Mouse (Mus musculus) forebrain, embryonic 14.5 days (tissue): ENCODE data around the gene Dnajb14. TPM values are rescaled to one million over a fixed set of nuclear protein-coding genes. Genes with fewer than 3 reads are reported as not detected.
"Not testable (repeated sequence)": the region's sequence is repeated elsewhere in the genome, so short reads cannot be mapped to it uniquely, and the experiment has no call there.

Source experiments
- ATAC-seq: fragments of 200-750 bp; cut with Nextera tagmentation; 2 replicates; pipeline ENCODE4 v1.8.0; 2017; ENCODE audit warnings: mild to moderate bottlenecking, moderate library complexity
- DNase-seq: peaks from one replicate; pipeline ENCODE4 v3.0.0-alpha.2; 2015; ENCODE audit warnings: low spot score
- H3K27ac ChIP-seq: fragments of 300-500 bp; sonication (generic); 2 replicates; pipeline ENCODE4 v1.5.1; 2014; ENCODE audit warnings: low read depth, mild to moderate bottlenecking, control low read depth, low read length, moderate library complexity
- H3K27me3 ChIP-seq: fragments of 300-500 bp; sonication (generic); replicated peaks from 2 replicates; pipeline ENCODE4 v1.6.1; 2014; ENCODE audit warnings: low read length, control low read depth, mixed read lengths; ENCODE audit not compliant: control insufficient read depth, insufficient read depth
- H3K36me3 ChIP-seq: fragments of 300-500 bp; sonication (generic); 2 replicates; pipeline ENCODE4 v1.6.1; 2014; ENCODE audit warnings: low read length, control low read depth; ENCODE audit not compliant: control insufficient read depth, insufficient read depth
- H3K4me1 ChIP-seq: fragments of 300-500 bp; sonication (generic); 2 replicates; pipeline ENCODE4 v1.6.1; 2014; ENCODE audit warnings: antibody characterized with exemption, low read length, control low read depth; ENCODE audit not compliant: control insufficient read depth, insufficient read depth
- H3K4me2 ChIP-seq: fragments of 300-500 bp; sonication (generic); 2 replicates; pipeline ENCODE4 v1.6.1; 2014; ENCODE audit warnings: mild to moderate bottlenecking, control low read depth, low read length
- H3K4me3 ChIP-seq: fragments of 300-500 bp; sonication (generic); 2 replicates; pipeline ENCODE4 v1.5.1; 2014; ENCODE audit warnings: low read depth, low read length, control low read depth
- H3K9ac ChIP-seq: fragments of 300-500 bp; sonication (generic); 2 replicates; pipeline ENCODE4 v1.6.1; 2014; ENCODE audit warnings: mild to moderate bottlenecking, low read length, control low read depth, moderate library complexity
- H3K9me3 ChIP-seq: fragments of 300-500 bp; sonication (generic); replicated peaks from 2 replicates; pipeline ENCODE4 v1.6.1; 2016; ENCODE audit warnings: low read length, control low read depth, mixed read lengths; ENCODE audit not compliant: control insufficient read depth
- WGBS: fragments of 180-500 bp; shearing (Covaris S2); extraction: QIAGEN DNeasy Blood & Tissue Kit; methylation state at CpG from one replicate; pipeline ENCODE4 v1.1.7; 2014; 5-methylcytosine and 5-hydroxymethylcytosine counted together
- polyA plus RNA-seq: library from polyadenylated mRNA; unstranded; fragments of >200 nt; fragmentation: Nextera tagmentation; extraction: Ambion mirVana; gene quantifications from 2 replicates; pipeline ENCODE4 v1.2.1, GENCODE M21; 2014

The Dnajb14 gene
- polyA plus RNA-seq, 1 experiment from 2014 or later = 6.3 TPM

GRCm38 (mm10) chr3:137838160-137838559, 29.3 kb upstream of the Dnajb14 start:
- Histone ChIP-seq H3K27ac (no peak overlapping the region), H3K9ac (no peak overlapping the region), H3K27me3 (no peaks in the 10 kb centered on the region), H3K4me1 (no peaks in the 10 kb centered on the region), H3K36me3 (no peaks in the 10 kb centered on the region), H3K9me3 (no peaks in the 10 kb centered on the region), H3K4me3 (no peak overlapping the region), H3K4me2 (no peak overlapping the region)
- no peak for DNase-seq
- ATAC-seq = no peak

GRCm38 (mm10) chr3:137842944-137843343, 24.5 kb upstream of the Dnajb14 start:
- WGBS = 85% methylated on average over 1 of the region's 1 CpGs
- no peaks in the 10 kb centered on the region for H3K4me1 ChIP-seq
- no peak overlapping the region for H3K27ac ChIP-seq
- no peaks in the 10 kb centered on the region for H3K27me3 ChIP-seq
- no peaks in the 10 kb centered on the region for H3K9me3 ChIP-seq
- ATAC-seq = no peak
- no peaks in the 10 kb centered on the region for H3K36me3 ChIP-seq
- DNase-seq = no peak
- no peak overlapping the region for H3K4me2 ChIP-seq
- no peak overlapping the region for H3K4me3 ChIP-seq
- no peak overlapping the region for H3K9ac ChIP-seq

GRCm38 (mm10) chr3:137844263-137844662, 23.2 kb upstream of the Dnajb14 start:
- WGBS = 89% methylated on average over 3 of the region's 3 CpGs
- no peak overlapping the region for H3K9ac ChIP-seq
- DNase-seq = no peak
- no peaks in the 10 kb centered on the region for H3K27me3 ChIP-seq
- no peaks in the 10 kb centered on the region for H3K36me3 ChIP-seq
- H3K9me3 ChIP-seq = no peaks in the 10 kb centered on the region
- H3K4me1 ChIP-seq = no peaks in the 10 kb centered on the region
- H3K27ac ChIP-seq = no peak overlapping the region
- no peak overlapping the region for H3K4me2 ChIP-seq
- no peak overlapping the region for H3K4me3 ChIP-seq
- no peak for ATAC-seq

- DNase-seq = no peak
- Histone ChIP-seq H3K4me2 (no peak overlapping the region), H3K27me3 (no peaks in the 10 kb centered on the region), H3K36me3 (no peaks in the 10 kb centered on the region), H3K9ac (no peak overlapping the region), H3K9me3 (no peaks in the 10 kb centered on the region), H3K4me3 (no peak overlapping the region), H3K4me1 (no peaks in the 10 kb centered on the region), H3K27ac (no peak overlapping the region)
- 87% methylated on average over 5 of the region's 5 CpGs for WGBS
- ATAC-seq = no peak
Measured at GRCm38 (mm10) chr3:137846552-137846951, 20.9 kb upstream of the Dnajb14 start.

GRCm38 (mm10) chr3:137848354-137848753, 19.1 kb upstream of the Dnajb14 start:
- H3K27me3 ChIP-seq = no peaks in the 10 kb centered on the region
- H3K9ac ChIP-seq = no peak overlapping the region
- no peaks in the 10 kb centered on the region for H3K4me1 ChIP-seq
- no peaks in the 10 kb centered on the region for H3K9me3 ChIP-seq
- no peak overlapping the region for H3K4me2 ChIP-seq
- H3K36me3 ChIP-seq = no peaks in the 10 kb centered on the region
- 92% methylated on average over 9 of the region's 9 CpGs for WGBS
- no peak overlapping the region for H3K27ac ChIP-seq
- DNase-seq = no peak
- H3K4me3 ChIP-seq = no peak overlapping the region
- ATAC-seq = no peak

- Histone ChIP-seq H3K36me3 (no peaks in the 10 kb centered on the region), H3K4me2 (no peak overlapping the region), H3K27me3 (no peaks in the 10 kb centered on the region), H3K4me3 (no peak overlapping the region), H3K27ac (no peak overlapping the region), H3K9ac (no peak overlapping the region), H3K9me3 (no peaks in the 10 kb centered on the region), H3K4me1 (no peaks in the 10 kb centered on the region)
- no peak for DNase-seq
- no peak for ATAC-seq
- 92% methylated on average over 5 of the region's 5 CpGs for WGBS
Measured at GRCm38 (mm10) chr3:137849697-137850096, 17.8 kb upstream of the Dnajb14 start.

- H3K27ac ChIP-seq = no peak overlapping the region
- no peak for ATAC-seq
- no peaks in the 10 kb centered on the region for H3K4me1 ChIP-seq
- no peak overlapping the region for H3K4me2 ChIP-seq
- no peaks in the 10 kb centered on the region for H3K27me3 ChIP-seq
- H3K9ac ChIP-seq = no peak overlapping the region
- WGBS = 90% methylated on average over 2 of the region's 2 CpGs
- H3K36me3 ChIP-seq = no peaks in the 10 kb centered on the region
- H3K4me3 ChIP-seq = no peak overlapping the region
- no peaks in the 10 kb centered on the region for H3K9me3 ChIP-seq
- no peak for DNase-seq
Measured at GRCm38 (mm10) chr3:137851196-137851595, 16.3 kb upstream of the Dnajb14 start.

- not testable (repeated sequence) for ATAC-seq, H3K36me3 ChIP-seq, H3K9ac ChIP-seq, H3K4me1 ChIP-seq, H3K4me2 ChIP-seq, H3K4me3 ChIP-seq, DNase-seq, H3K9me3 ChIP-seq, H3K27ac ChIP-seq, H3K27me3 ChIP-seq
- 93% methylated on average over 1 of the region's 1 CpGs for WGBS
Measured at GRCm38 (mm10) chr3:137853011-137853410, 14.5 kb upstream of the Dnajb14 start.

GRCm38 (mm10) chr3:137855328-137855727, 12.1 kb upstream of the Dnajb14 start:
- no peak overlapping the region for H3K9ac ChIP-seq
- no peaks in the 10 kb centered on the region for H3K36me3 ChIP-seq
- peak; percentile 45 for DNase-seq
- H3K4me1 ChIP-seq = no peaks in the 10 kb centered on the region
- no peak overlapping the region for H3K27ac ChIP-seq
- no peak overlapping the region for H3K4me2 ChIP-seq
- H3K27me3 ChIP-seq = no peaks in the 10 kb centered on the region
- H3K4me3 ChIP-seq = no peak overlapping the region
- ATAC-seq = peak; percentile 70; the same call in 1 of the 2 replicates
- 46% methylated on average over 3 of the region's 3 CpGs for WGBS
- H3K9me3 ChIP-seq = no peaks in the 10 kb centered on the region
